Mouse (Mus musculus) kidney, adult 2 months (tissue): ENCODE measurements around the gene Stx17. TPM values are rescaled to one million over a fixed set of nuclear protein-coding genes. Genes with fewer than 3 reads are reported as not detected.

ENCODE experiments used
- DNase-seq: peaks from one replicate; pipeline ENCODE4 v3.0.0; 2021
- H3K27ac ChIP-seq: fragments of 200-500 bp; 2 replicates; pipeline ENCODE4 v1.5.1; 2012; ENCODE audit warnings: low read depth, low read length, control low read depth, inconsistent platforms; ENCODE audit not compliant: insufficient read depth
- H3K27me3 ChIP-seq: fragments of 200-500 bp; replicated peaks from 2 replicates; pipeline ENCODE4 v1.6.1; 2012; ENCODE audit warnings: mild to moderate bottlenecking, moderate library complexity, low read length, inconsistent platforms; ENCODE audit not compliant: control insufficient read depth, insufficient read depth
- H3K36me3 ChIP-seq: fragments of 200-500 bp; 2 replicates; pipeline ENCODE4 v1.6.1; 2012; ENCODE audit warnings: mild to moderate bottlenecking, moderate library complexity, low read length, inconsistent platforms; ENCODE audit not compliant: control insufficient read depth, insufficient read depth
- H3K4me1 ChIP-seq: fragments of 200-500 bp; 2 replicates; pipeline ENCODE4 v1.6.1; 2011; ENCODE audit warnings: low read length; ENCODE audit not compliant: control insufficient read depth, insufficient read depth
- H3K4me3 ChIP-seq: fragments of 200-500 bp; 2 replicates; pipeline ENCODE4 v1.5.1; 2011; ENCODE audit warnings: mild to moderate bottlenecking, low read depth, low read length, control low read depth; ENCODE audit not compliant: insufficient read depth
- CTCF ChIP-seq: fragments of 200-500 bp; conservative IDR thresholded peaks from 2 replicates; pipeline ENCODE4 v1.5.1; 2011; ENCODE audit warnings: low read depth, mild to moderate bottlenecking, control low read depth, low read length, moderate library complexity, mixed read lengths; ENCODE audit not compliant: insufficient read depth, insufficient read length
- POLR2A ChIP-seq: fragments of 200-500 bp; IDR thresholded peaks from one replicate; pipeline ENCODE4 v1.6.1; 2011; ENCODE audit warnings: low read depth, low read length, control low read depth
- WGBS: fragments of 180-500 bp; shearing (Covaris S2); methylation state at CpG from one replicate; pipeline ENCODE4 v1.1.7; 2018; 5-methylcytosine and 5-hydroxymethylcytosine counted together
- polyA plus RNA-seq: library from polyadenylated mRNA; depleted of rRNA; stranded (reverse); fragments of >200 nt; gene quantifications from 2 replicates; pipeline ENCODE4 v1.2.3, GENCODE M21; 2012; rRNA removed

Gene Stx17
- polyA plus RNA-seq, 1 experiment = 6.1 TPM

GRCm38 (mm10) chr4:48203564-48203963, 78.8 kb downstream of the Stx17 start:
- Histone ChIP-seq H3K27me3 (no peaks in the 10 kb centered on the region), H3K36me3 (peaks cover 3% of the 10 kb centered on the region; the same call in 1 of the 2 replicates), H3K27ac (no peak overlapping the region), H3K4me3 (no peak overlapping the region), H3K4me1 (no peaks in the 10 kb centered on the region)
- no peak for DNase-seq
- 90% methylated on average over 4 of the region's 4 CpGs for WGBS
- TF ChIP-seq POLR2A (no peak), CTCF (no peak)

GRCm38 (mm10) chr4:48225173-48225572, 100.5 kb downstream of the Stx17 start:
- peak; percentile 77 for DNase-seq
- Histone ChIP-seq H3K36me3 (no peaks in the 10 kb centered on the region), H3K27me3 (no peaks in the 10 kb centered on the region), H3K4me3 (no peak overlapping the region), H3K27ac (no peak overlapping the region), H3K4me1 (no peaks in the 10 kb centered on the region; the same call in 1 of the 2 replicates)
- no peak for TF ChIP-seq POLR2A
- peak; percentile 97 for TF ChIP-seq CTCF
- 26% methylated on average over 2 of the region's 2 CpGs for WGBS

- H3K4me3 ChIP-seq = no peak overlapping the region
- no peak overlapping the region for H3K27ac ChIP-seq
- DNase-seq = no peak
Measured at GRCm38 (mm10) chr4:48225604-48226003, 100.9 kb downstream of the Stx17 start.

GRCm38 (mm10) chr4:48226800-48227199, 102.1 kb downstream of the Stx17 start:
- no peaks in the 10 kb centered on the region; the same call in 1 of the 2 replicates for H3K4me1 ChIP-seq
- no peaks in the 10 kb centered on the region for H3K27me3 ChIP-seq
- H3K36me3 ChIP-seq = no peaks in the 10 kb centered on the region
- 36% methylated on average over 3 of the region's 3 CpGs for WGBS
- no peak overlapping the region for H3K27ac ChIP-seq
- TF ChIP-seq CTCF = no peak
- TF ChIP-seq POLR2A = no peak
- no peak overlapping the region for H3K4me3 ChIP-seq
- no peak for DNase-seq

More at GRCm38 (mm10) chr4:48225604-48226003, 100.9 kb downstream of the Stx17 start:
- 19% methylated on average over 3 of the region's 3 CpGs for WGBS
- H3K4me1 ChIP-seq = no peaks in the 10 kb centered on the region; the same call in 1 of the 2 replicates
- H3K27me3 ChIP-seq = no peaks in the 10 kb centered on the region
- TF ChIP-seq CTCF (no peak), POLR2A (no peak)
- H3K36me3 ChIP-seq = no peaks in the 10 kb centered on the region

Other genes starting within 250 kb of the Stx17 start
- 0.30 and 0.72 TPM in 2 replicates for gene Nr4a3, start 79.8 kb upstream of the Stx17 start, polyA plus RNA-seq
- 19.4 and 33.8 TPM in 2 replicates for gene Erp44, start 154.6 kb downstream of the Stx17 start, polyA plus RNA-seq
- gene Invs, start 154.8 kb downstream of the Stx17 start, polyA plus RNA-seq = 4.5 and 4.6 TPM in 2 replicates